Mouse (Mus musculus): Measurements from ENCODE around the gene Cxcl17. TPM values are rescaled to one million over a fixed set of nuclear protein-coding genes. Genes with fewer than 3 reads are reported as not detected.
"Not testable (repeated sequence)": the region's sequence is repeated elsewhere in the genome, so short reads cannot be mapped to it uniquely, and the experiment has no call there.

Gene Cxcl17
- polyA plus RNA-seq, 1 experiment from 2014 or later: 0.30 TPM

DNA sequence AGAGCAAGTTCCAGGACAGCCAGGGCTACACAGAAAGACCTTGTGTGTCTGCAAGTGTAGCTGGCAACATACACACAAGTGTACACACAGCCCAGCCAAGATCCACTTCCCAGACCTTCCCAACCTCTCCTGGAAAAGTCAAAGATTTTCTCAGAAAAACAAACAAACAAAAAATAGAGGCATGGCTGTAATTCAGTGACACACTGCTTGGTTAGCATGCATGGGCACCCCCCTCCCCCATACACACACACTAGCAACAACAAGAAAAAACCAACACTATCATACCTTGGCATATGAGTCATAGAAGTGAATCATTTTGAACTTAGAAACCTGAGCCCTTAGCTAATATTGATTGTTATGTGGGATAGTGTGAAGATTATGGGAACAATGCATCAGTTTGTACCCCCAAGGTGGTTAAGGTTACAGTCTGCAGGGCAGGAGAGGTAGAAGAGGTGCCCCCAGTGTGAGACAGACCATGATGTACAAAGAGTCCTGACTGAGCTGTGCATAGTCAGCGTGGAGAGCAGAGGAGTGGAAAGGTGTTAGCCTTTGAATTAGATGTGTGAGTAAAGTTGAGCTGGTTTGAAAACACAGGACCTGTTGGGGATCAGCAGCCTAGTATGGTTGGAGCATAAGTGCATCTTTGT is 1.6 kb downstream of the Cxcl17 start:
- ATAC-seq (ENCODE audit: low FRiP score, low TSS enrichment): no peak

DNA sequence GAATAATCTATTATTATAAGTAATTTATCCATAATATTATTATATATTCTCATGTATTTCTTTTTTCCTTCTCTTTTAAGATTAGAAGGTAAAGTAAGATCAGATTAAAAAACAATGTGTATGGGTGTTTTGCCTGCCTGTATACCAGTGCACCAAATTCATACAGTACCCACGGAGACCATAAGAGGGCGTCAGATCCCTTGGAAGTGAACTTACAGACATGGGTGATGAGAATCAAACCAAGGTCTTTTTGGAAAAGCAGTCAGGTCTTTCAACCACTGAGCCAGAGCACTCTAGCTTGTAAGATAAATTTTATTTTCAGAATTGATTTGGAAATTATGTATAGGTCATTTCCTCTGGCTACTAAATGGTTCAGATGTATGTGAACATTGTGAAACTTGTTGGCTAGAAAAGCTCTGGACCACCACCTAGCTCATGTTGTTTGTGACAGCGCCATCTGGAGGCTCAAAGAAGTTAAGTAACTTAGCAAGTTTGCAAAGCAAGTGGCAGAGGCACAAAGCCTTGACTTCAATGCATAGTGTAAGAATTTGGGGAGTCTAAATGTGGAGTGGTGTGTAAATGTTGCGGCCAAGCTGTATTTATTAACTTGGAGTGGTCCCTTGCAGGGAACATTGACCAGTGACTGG is 3.4 kb downstream of the Cxcl17 start:
- H3K36me3 ChIP-seq (ENCODE audit: control insufficient read depth, insufficient read depth, low read length): no peaks in the 10 kb centered on the region
- no peaks in the 10 kb centered on the region for H3K27me3 ChIP-seq (ENCODE audit: control insufficient read depth, insufficient read depth, low read length)
- ATAC-seq (ENCODE audit: low FRiP score, low TSS enrichment): peak; percentile 20; the same call in 1 of the 2 replicates
- no peaks in the 10 kb centered on the region for H3K4me1 ChIP-seq (ENCODE audit: control insufficient read depth, insufficient read depth, low read length)
- H3K27ac ChIP-seq (ENCODE audit: low read depth, low read length): no peak overlapping the region
- H3K9me3 ChIP-seq (ENCODE audit: control insufficient read depth, low read length): no peaks in the 10 kb centered on the region
- H3K4me2 ChIP-seq (replicated peaks; ENCODE audit: low read depth, low read length): no peak overlapping the region
- WGBS: 51% methylated on average over 4 of the region's 4 CpGs
- no peak overlapping the region for H3K9ac ChIP-seq (ENCODE audit: low read depth, low read length)
- H3K4me3 ChIP-seq (ENCODE audit: low read length): no peak overlapping the region

More for the DNA sequence above, 1.6 kb downstream of the Cxcl17 start:
- Histone ChIP-seq H3K9me3 (ENCODE audit: control insufficient read depth, low read length) (no peaks in the 10 kb centered on the region), H3K9ac (ENCODE audit: low read depth, low read length) (no peak overlapping the region), H3K27ac (ENCODE audit: low read depth, low read length) (no peak overlapping the region), H3K27me3 (ENCODE audit: control insufficient read depth, insufficient read depth, low read length) (no peaks in the 10 kb centered on the region), H3K4me2 (replicated peaks; ENCODE audit: low read depth, low read length) (no peak overlapping the region), H3K4me3 (ENCODE audit: low read length) (no peak overlapping the region), H3K36me3 (ENCODE audit: control insufficient read depth, insufficient read depth, low read length) (no peaks in the 10 kb centered on the region), H3K4me1 (ENCODE audit: control insufficient read depth, insufficient read depth, low read length) (no peaks in the 10 kb centered on the region)
- WGBS: 93% methylated on average over 1 of the region's 1 CpGs

DNA sequence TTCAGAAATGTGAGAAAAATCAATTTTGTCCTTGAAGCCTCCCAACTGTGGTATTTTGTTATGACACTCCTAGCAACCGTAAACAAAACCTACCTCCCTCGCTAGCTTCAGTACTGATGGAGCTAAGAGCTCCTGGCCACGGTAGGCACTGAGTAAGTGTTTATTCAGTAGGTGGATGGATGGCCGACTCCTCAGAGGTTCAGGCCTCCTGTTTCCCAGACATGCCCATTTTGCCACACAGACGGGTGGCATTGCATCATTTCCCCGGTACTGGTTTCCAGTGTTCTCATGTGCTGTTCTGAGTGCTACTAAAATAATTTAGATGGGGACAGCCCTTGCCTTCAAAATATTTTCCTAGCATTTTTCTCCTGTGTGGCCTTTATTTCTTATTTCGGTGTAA is 6.2 kb downstream of the Cxcl17 start:
- H3K9ac ChIP-seq (ENCODE audit: low read depth, low read length): no peak overlapping the region
- H3K4me2 ChIP-seq (replicated peaks; ENCODE audit: low read depth, low read length): no peak overlapping the region
- no peak overlapping the region for H3K4me3 ChIP-seq (ENCODE audit: low read length)
- no peak for ATAC-seq (ENCODE audit: low FRiP score, low TSS enrichment)
- 78% methylated on average over 7 of the region's 7 CpGs for WGBS
- no peak overlapping the region for H3K27ac ChIP-seq (ENCODE audit: low read depth, low read length)
- no peaks in the 10 kb centered on the region for H3K36me3 ChIP-seq (ENCODE audit: control insufficient read depth, insufficient read depth, low read length)
- no peaks in the 10 kb centered on the region for H3K9me3 ChIP-seq (ENCODE audit: control insufficient read depth, low read length)
- H3K4me1 ChIP-seq (ENCODE audit: control insufficient read depth, insufficient read depth, low read length): no peaks in the 10 kb centered on the region
- H3K27me3 ChIP-seq (ENCODE audit: control insufficient read depth, insufficient read depth, low read length): no peaks in the 10 kb centered on the region

DNA sequence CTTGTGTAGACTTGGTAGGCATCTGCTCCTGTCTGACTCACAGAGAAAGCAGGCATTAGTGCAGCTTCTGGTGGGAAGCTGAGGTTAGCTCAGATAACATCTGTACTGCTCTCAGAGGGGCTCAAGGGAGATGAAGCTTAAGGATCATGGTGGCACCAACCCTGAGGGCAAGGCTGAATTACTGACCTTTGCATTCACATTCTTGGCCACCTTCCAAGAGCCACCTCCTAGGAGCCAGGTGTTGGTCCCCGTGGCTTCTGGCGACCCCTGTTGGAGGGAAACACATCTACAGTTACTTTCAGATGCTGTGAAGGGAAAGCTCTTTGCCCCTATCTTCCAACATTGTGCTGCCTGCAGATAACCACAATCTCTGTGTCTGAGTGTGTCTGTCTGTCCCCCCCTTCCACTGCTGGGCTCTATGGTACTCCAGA is 10.0 kb downstream of the Cxcl17 start:
- H3K9ac ChIP-seq (ENCODE audit: low read depth, low read length): no peak overlapping the region
- ATAC-seq (ENCODE audit: low FRiP score, low TSS enrichment): peak; percentile 73
- 5% methylated on average over 2 of the region's 2 CpGs for WGBS
- 0 out of 2 replicates have a peak overlapping the region, but pooled peaks have one; percentile 66 for H3K27ac ChIP-seq (ENCODE audit: low read depth, low read length)
- H3K4me2 ChIP-seq (replicated peaks; ENCODE audit: low read depth, low read length): no peak overlapping the region
- no peaks in the 10 kb centered on the region for H3K9me3 ChIP-seq (ENCODE audit: control insufficient read depth, low read length)
- H3K4me3 ChIP-seq (ENCODE audit: low read length): no peak overlapping the region
- no peaks in the 10 kb centered on the region; the same call in 1 of the 2 replicates for H3K4me1 ChIP-seq (ENCODE audit: control insufficient read depth, insufficient read depth, low read length)
- H3K27me3 ChIP-seq (ENCODE audit: control insufficient read depth, insufficient read depth, low read length): no peaks in the 10 kb centered on the region
- H3K36me3 ChIP-seq (ENCODE audit: control insufficient read depth, insufficient read depth, low read length): no peaks in the 10 kb centered on the region

- Histone ChIP-seq H3K36me3 (ENCODE audit: control insufficient read depth, insufficient read depth, low read length) (no peaks in the 10 kb centered on the region), H3K27me3 (ENCODE audit: control insufficient read depth, insufficient read depth, low read length) (no peaks in the 10 kb centered on the region), H3K4me3 (ENCODE audit: low read length) (no peak overlapping the region), H3K9ac (ENCODE audit: low read depth, low read length) (no peak overlapping the region), H3K9me3 (ENCODE audit: control insufficient read depth, low read length) (no peaks in the 10 kb centered on the region), H3K4me1 (ENCODE audit: control insufficient read depth, insufficient read depth, low read length) (no peaks in the 10 kb centered on the region; the same call in 1 of the 2 replicates), H3K27ac (ENCODE audit: low read depth, low read length) (peak overlapping the region; percentile 66; the same call in 1 of the 2 replicates), H3K4me2 (replicated peaks; ENCODE audit: low read depth, low read length) (no peak overlapping the region)
- 41% methylated on average over 5 of the region's 5 CpGs for WGBS
- ATAC-seq (ENCODE audit: low FRiP score, low TSS enrichment): no peak
Measured at GRCm38 (mm10) chr7:25401986-25402385, 10.7 kb downstream of the Cxcl17 start.

DNA sequence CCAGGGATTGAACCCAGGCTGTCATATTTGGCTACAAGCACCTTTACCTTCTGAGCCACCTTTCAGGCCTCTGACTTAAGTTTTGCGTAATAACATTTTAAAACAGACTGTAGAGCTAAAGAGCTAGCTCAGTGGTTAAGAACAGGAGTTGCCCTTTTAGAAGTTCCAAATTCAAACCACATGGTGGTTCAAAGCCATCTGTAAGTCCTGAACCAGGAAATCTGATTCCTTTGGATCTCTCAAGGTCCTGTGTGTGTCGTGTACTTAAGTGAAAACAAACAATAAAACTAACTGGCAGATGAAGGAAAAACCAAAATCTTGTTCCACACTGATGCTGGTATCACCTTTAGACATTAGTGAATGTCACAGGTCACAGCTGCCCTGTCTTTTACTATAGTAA is 11.1 kb downstream of the Cxcl17 start:
- WGBS: 46% methylated on average over 2 of the region's 2 CpGs
- Histone ChIP-seq H3K9ac (ENCODE audit: low read depth, low read length) (no peak overlapping the region), H3K27ac (ENCODE audit: low read depth, low read length) (no peak overlapping the region), H3K36me3 (ENCODE audit: control insufficient read depth, insufficient read depth, low read length) (no peaks in the 10 kb centered on the region), H3K4me2 (replicated peaks; ENCODE audit: low read depth, low read length) (no peak overlapping the region), H3K4me3 (ENCODE audit: low read length) (no peak overlapping the region), H3K4me1 (ENCODE audit: control insufficient read depth, insufficient read depth, low read length) (peaks cover 3% of the 10 kb centered on the region; the same call in 1 of the 2 replicates), H3K9me3 (ENCODE audit: control insufficient read depth, low read length) (no peaks in the 10 kb centered on the region), H3K27me3 (ENCODE audit: control insufficient read depth, insufficient read depth, low read length) (no peaks in the 10 kb centered on the region)
- no peak for ATAC-seq (ENCODE audit: low FRiP score, low TSS enrichment)

GRCm38 (mm10) chr7:25399028-25399427 is 13.7 kb downstream of the Cxcl17 start:
- H3K4me2 ChIP-seq (replicated peaks; ENCODE audit: low read depth, low read length); H3K9me3 ChIP-seq (ENCODE audit: control insufficient read depth, low read length); H3K9ac ChIP-seq (ENCODE audit: low read depth, low read length); H3K27ac ChIP-seq (ENCODE audit: low read depth, low read length); H3K27me3 ChIP-seq (ENCODE audit: control insufficient read depth, insufficient read depth, low read length); H3K36me3 ChIP-seq (ENCODE audit: control insufficient read depth, insufficient read depth, low read length); H3K4me3 ChIP-seq (ENCODE audit: low read length); ATAC-seq (ENCODE audit: low FRiP score, low TSS enrichment): not testable (repeated sequence)
- peaks cover 11% of the 10 kb centered on the region for H3K4me1 ChIP-seq (ENCODE audit: control insufficient read depth, insufficient read depth, low read length)

DNA sequence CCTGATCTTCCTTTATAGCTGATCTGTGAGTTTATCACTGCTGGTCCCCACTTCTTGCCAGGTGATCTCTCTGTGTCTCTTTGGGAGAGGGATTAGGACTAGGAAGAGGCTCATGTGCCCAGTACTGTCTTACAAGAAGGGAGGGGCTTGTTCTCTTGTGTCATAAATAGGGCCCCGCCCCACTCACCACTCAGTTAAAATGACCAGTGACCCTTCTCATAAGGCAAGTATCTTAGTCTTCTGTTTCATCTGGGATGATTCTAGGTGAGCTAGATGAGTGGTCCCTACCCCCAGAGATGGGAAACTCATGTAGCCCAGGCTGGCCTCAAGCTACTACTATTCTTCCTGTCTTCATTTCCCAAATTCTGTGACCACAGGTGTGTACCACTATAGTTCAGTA is 14.1 kb downstream of the Cxcl17 start, which contains the start of gene Lipe:
Lipe (minus strand) TSS at position 101 of the 400 bp plus-strand sequence.
- WGBS: 90% methylated on average over 1 of the region's 1 CpGs
- peaks cover 15% of the 10 kb centered on the region for H3K4me1 ChIP-seq (ENCODE audit: control insufficient read depth, insufficient read depth, low read length)
- H3K4me2 ChIP-seq (replicated peaks; ENCODE audit: low read depth, low read length): no peak within 1 kb of the TSS
- no peak within 1 kb of the TSS for H3K4me3 ChIP-seq (ENCODE audit: low read length)
- ATAC-seq (ENCODE audit: low FRiP score, low TSS enrichment): no peak
- H3K9ac ChIP-seq (ENCODE audit: low read depth, low read length): no peak within 1 kb of the TSS
- H3K36me3 ChIP-seq (ENCODE audit: control insufficient read depth, insufficient read depth, low read length): no peaks in the 10 kb centered on the region
- H3K27ac ChIP-seq (ENCODE audit: low read depth, low read length): no peak within 1 kb of the TSS
- H3K27me3 ChIP-seq (ENCODE audit: control insufficient read depth, insufficient read depth, low read length): no peaks in the 10 kb centered on the region
- H3K9me3 ChIP-seq (ENCODE audit: control insufficient read depth, low read length): no peaks in the 10 kb centered on the region

- ATAC-seq (ENCODE audit: low FRiP score, low TSS enrichment): peak; percentile 3; the same call in 1 of the 2 replicates
- no peaks in the 10 kb centered on the region for H3K36me3 ChIP-seq (ENCODE audit: control insufficient read depth, insufficient read depth, low read length)
- 87% methylated on average over 14 of the region's 14 CpGs for WGBS
- no peaks in the 10 kb centered on the region for H3K9me3 ChIP-seq (ENCODE audit: control insufficient read depth, low read length)
- no peak overlapping the region for H3K9ac ChIP-seq (ENCODE audit: low read depth, low read length)
- H3K27ac ChIP-seq (ENCODE audit: low read depth, low read length): no peak overlapping the region
- H3K4me2 ChIP-seq (replicated peaks; ENCODE audit: low read depth, low read length): no peak overlapping the region
- H3K27me3 ChIP-seq (ENCODE audit: control insufficient read depth, insufficient read depth, low read length): no peaks in the 10 kb centered on the region
- no peak overlapping the region for H3K4me3 ChIP-seq (ENCODE audit: low read length)
- H3K4me1 ChIP-seq (ENCODE audit: control insufficient read depth, insufficient read depth, low read length): peaks cover 17% of the 10 kb centered on the region
Measured at GRCm38 (mm10) chr7:25396621-25397020, 16.1 kb downstream of the Cxcl17 start.
